Mouse (Mus musculus): Measurements from ENCODE around the gene Aox3.

DNA sequence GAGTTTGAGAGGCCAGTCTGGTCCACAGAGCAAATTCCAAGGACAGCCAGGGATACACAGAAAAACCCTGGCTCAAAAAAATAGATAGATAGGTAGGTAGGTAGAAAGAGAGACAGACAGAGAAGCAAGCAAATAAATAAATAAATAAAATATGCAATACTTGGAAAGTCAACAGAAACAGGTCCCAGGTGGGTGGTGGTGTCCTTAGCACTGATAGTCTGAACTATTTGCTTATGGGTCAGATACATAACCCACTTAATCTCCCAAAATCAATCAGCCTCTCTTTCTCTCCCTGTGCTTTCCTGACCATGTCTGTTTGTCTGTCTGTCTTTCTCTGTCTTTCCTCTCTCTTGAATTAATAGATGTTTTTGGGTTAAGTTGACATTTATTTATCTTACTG, 35.0 kb upstream of the Aox3 start:
- TF ChIP-seq CTCF (IDR thresholded peaks at IDR 0.05; ENCODE audit: borderline replicate concordance, control insufficient read depth, extremely low read depth, insufficient read depth, low read length, poor library complexity), result no peak
- TF ChIP-seq POLR2A (IDR thresholded peaks at IDR 0.05; ENCODE audit: control insufficient read depth, extremely low read depth, insufficient read depth, low read length, poor library complexity), result no peak

Measured in thymus, adult 2 months (tissue).